Mouse (Mus musculus): Measurements from ENCODE around the gene Etv6. TPM values are rescaled to one million over a fixed set of nuclear protein-coding genes. Genes with fewer than 3 reads are reported as not detected.

Etv6 gene
- total and polyA plus RNA-seq, 2 experiments from 2014 or later = 4.0 to 9.1 TPM

- Histone ChIP-seq H3K9me3 (ENCODE audit: low read length) (no peaks in the 10 kb centered on the region), H3K4me1 (ENCODE audit: insufficient read depth, low read length) (0 out of 2 replicates have a peak, but pooled peaks cover 4% of the 10 kb centered on the region), H3K4me2 (ENCODE audit: low read depth, low read length) (no peak overlapping the region), H3K9ac (replicated peaks; ENCODE audit: low read length) (no peak overlapping the region), H3K27ac (no peak overlapping the region), H3K27me3 (ENCODE audit: insufficient read depth, low read length) (no peaks in the 10 kb centered on the region), H3K4me3 (ENCODE audit: low read length) (no peak overlapping the region), H3K36me3 (ENCODE audit: insufficient read depth, low read length) (no peaks in the 10 kb centered on the region)
- no peak for TF ChIP-seq CTCF (IDR thresholded peaks at IDR 0.05; ENCODE audit: low read depth)
- ATAC-seq = no peak
- DNase-seq (ENCODE audit: low spot score) = no peak
- 82% methylated on average over 5 of the region's 5 CpGs for WGBS
These were observed 132.5 kb downstream of the Etv6 start for GRCm38 (mm10) chr6:134167963-134168362.

DNA sequence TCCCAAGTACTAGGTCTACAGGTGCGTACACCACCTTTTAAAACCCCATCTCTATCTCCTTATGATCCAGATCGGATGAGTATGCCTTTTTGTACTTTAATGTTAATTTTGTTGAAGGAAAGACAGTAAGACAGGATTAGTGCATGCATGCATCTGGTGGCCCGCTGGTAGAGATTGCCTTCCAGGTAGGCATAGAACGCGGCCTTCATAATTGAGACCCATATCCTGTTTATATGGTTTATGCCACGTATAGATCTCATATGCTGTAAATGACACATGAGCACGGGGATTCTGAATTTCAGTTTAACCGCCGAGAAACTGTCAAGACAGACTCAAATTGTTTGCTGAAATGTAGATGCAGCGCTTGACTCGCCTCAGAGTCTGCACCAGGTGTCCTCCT is 133.3 kb downstream of the Etv6 start:
- Histone ChIP-seq H3K27me3 (ENCODE audit: insufficient read depth, low read length) (no peaks in the 10 kb centered on the region), H3K9ac (replicated peaks; ENCODE audit: low read length) (no peak overlapping the region), H3K36me3 (ENCODE audit: insufficient read depth, low read length) (no peaks in the 10 kb centered on the region), H3K4me1 (ENCODE audit: insufficient read depth, low read length) (0 out of 2 replicates have a peak, but pooled peaks cover 4% of the 10 kb centered on the region), H3K27ac (no peak overlapping the region), H3K4me2 (ENCODE audit: low read depth, low read length) (no peak overlapping the region), H3K4me3 (ENCODE audit: low read length) (no peak overlapping the region), H3K9me3 (ENCODE audit: low read length) (no peaks in the 10 kb centered on the region)
- no peak for DNase-seq (ENCODE audit: low spot score)
- ATAC-seq = no peak
- WGBS = 90% methylated on average over 11 of the region's 11 CpGs
- no peak for TF ChIP-seq CTCF (IDR thresholded peaks at IDR 0.05; ENCODE audit: low read depth)

- H3K4me2 ChIP-seq (ENCODE audit: low read depth, low read length) = no peak overlapping the region
- no peak for TF ChIP-seq CTCF (IDR thresholded peaks at IDR 0.05; ENCODE audit: low read depth)
- H3K9me3 ChIP-seq (ENCODE audit: low read length) = no peaks in the 10 kb centered on the region
- no peak overlapping the region for H3K4me3 ChIP-seq (ENCODE audit: low read length)
- no peak overlapping the region for H3K9ac ChIP-seq (replicated peaks; ENCODE audit: low read length)
- DNase-seq (ENCODE audit: low spot score) (no peak), ATAC-seq (no peak)
- 71% methylated on average over 1 of the region's 1 CpGs for WGBS
- H3K36me3 ChIP-seq (ENCODE audit: insufficient read depth, low read length) = no peaks in the 10 kb centered on the region
- H3K27ac ChIP-seq = no peak overlapping the region
- H3K27me3 ChIP-seq (ENCODE audit: insufficient read depth, low read length) = no peaks in the 10 kb centered on the region
- H3K4me1 ChIP-seq (ENCODE audit: insufficient read depth, low read length) = 0 out of 2 replicates have a peak, but pooled peaks cover 10% of the 10 kb centered on the region
These were observed 135.7 kb downstream of the Etv6 start for GRCm38 (mm10) chr6:134171235-134171634.

GRCm38 (mm10) chr6:134171906-134172728 is 136.6 kb downstream of the Etv6 start:
- TF ChIP-seq CTCF (IDR thresholded peaks at IDR 0.05; ENCODE audit: low read depth) = no peak
- no peak overlapping the region for H3K4me3 ChIP-seq (ENCODE audit: low read length)
- DNase-seq (ENCODE audit: low spot score) = no peak
- no peak overlapping the region for H3K4me2 ChIP-seq (ENCODE audit: low read depth, low read length)
- 0 out of 2 replicates have a peak, but pooled peaks cover 10% of the 10 kb centered on the region for H3K4me1 ChIP-seq (ENCODE audit: insufficient read depth, low read length)
- no peaks in the 10 kb centered on the region for H3K9me3 ChIP-seq (ENCODE audit: low read length)
- H3K9ac ChIP-seq (replicated peaks; ENCODE audit: low read length) = no peak overlapping the region
- WGBS = 88% methylated on average over 17 of the region's 17 CpGs
- H3K36me3 ChIP-seq (ENCODE audit: insufficient read depth, low read length) = no peaks in the 10 kb centered on the region
- no peaks in the 10 kb centered on the region for H3K27me3 ChIP-seq (ENCODE audit: insufficient read depth, low read length)
- no peak for ATAC-seq
- H3K27ac ChIP-seq = no peak overlapping the region

- DNase-seq (ENCODE audit: low spot score) (no peak), ATAC-seq (no peak)
- H3K27me3 ChIP-seq (ENCODE audit: insufficient read depth, low read length) = no peaks in the 10 kb centered on the region
- no peaks in the 10 kb centered on the region for H3K36me3 ChIP-seq (ENCODE audit: insufficient read depth, low read length)
- H3K9me3 ChIP-seq (ENCODE audit: low read length) = no peaks in the 10 kb centered on the region
- no peak overlapping the region for H3K27ac ChIP-seq
- no peak overlapping the region for H3K9ac ChIP-seq (replicated peaks; ENCODE audit: low read length)
- 77% methylated on average over 6 of the region's 6 CpGs for WGBS
- no peak overlapping the region for H3K4me2 ChIP-seq (ENCODE audit: low read depth, low read length)
- H3K4me1 ChIP-seq (ENCODE audit: insufficient read depth, low read length) = 0 out of 2 replicates have a peak, but pooled peaks cover 10% of the 10 kb centered on the region
- no peak for TF ChIP-seq CTCF (IDR thresholded peaks at IDR 0.05; ENCODE audit: low read depth)
- H3K4me3 ChIP-seq (ENCODE audit: low read length) = no peak overlapping the region
These were observed 137.9 kb downstream of the Etv6 start for GRCm38 (mm10) chr6:134173439-134173838.

GRCm38 (mm10) chr6:134175059-134175458 is 139.6 kb downstream of the Etv6 start:
- no peak for TF ChIP-seq CTCF (IDR thresholded peaks at IDR 0.05; ENCODE audit: low read depth)
- DNase-seq (ENCODE audit: low spot score) (no peak), ATAC-seq (no peak)
- H3K4me3 ChIP-seq (ENCODE audit: low read length) = no peak overlapping the region
- WGBS = 47% methylated on average over 9 of the region's 9 CpGs
- H3K9ac ChIP-seq (replicated peaks; ENCODE audit: low read length) = no peak overlapping the region
- H3K9me3 ChIP-seq (ENCODE audit: low read length) = no peaks in the 10 kb centered on the region
- H3K4me1 ChIP-seq (ENCODE audit: insufficient read depth, low read length) = 0 out of 2 replicates have a peak, but pooled peaks cover 10% of the 10 kb centered on the region
- no peak overlapping the region for H3K4me2 ChIP-seq (ENCODE audit: low read depth, low read length)
- no peak overlapping the region for H3K27ac ChIP-seq
- H3K36me3 ChIP-seq (ENCODE audit: insufficient read depth, low read length) = no peaks in the 10 kb centered on the region
- no peaks in the 10 kb centered on the region for H3K27me3 ChIP-seq (ENCODE audit: insufficient read depth, low read length)

- TF ChIP-seq CTCF (IDR thresholded peaks at IDR 0.05; ENCODE audit: low read depth) = no peak
- 79% methylated on average over 5 of the region's 5 CpGs for WGBS
- Histone ChIP-seq H3K27ac (no peak overlapping the region), H3K4me3 (ENCODE audit: low read length) (no peak overlapping the region), H3K27me3 (ENCODE audit: insufficient read depth, low read length) (no peaks in the 10 kb centered on the region), H3K36me3 (ENCODE audit: insufficient read depth, low read length) (no peaks in the 10 kb centered on the region), H3K4me1 (ENCODE audit: insufficient read depth, low read length) (0 out of 2 replicates have a peak, but pooled peaks cover 6% of the 10 kb centered on the region), H3K9me3 (ENCODE audit: low read length) (no peaks in the 10 kb centered on the region), H3K4me2 (ENCODE audit: low read depth, low read length) (no peak overlapping the region), H3K9ac (replicated peaks; ENCODE audit: low read length) (no peak overlapping the region)
- ATAC-seq = no peak
- no peak for DNase-seq (ENCODE audit: low spot score)
These were observed 141.7 kb downstream of the Etv6 start for GRCm38 (mm10) chr6:134177196-134177595.
